Mouse (Mus musculus): ENCODE results near the gene Gm17693. TPM values are rescaled to one million over a fixed set of nuclear protein-coding genes. Genes with fewer than 3 reads are reported as not detected.
"Not testable (repeated sequence)": the region's sequence is repeated elsewhere in the genome, so short reads cannot be mapped to it uniquely, and the experiment has no call there.

The Gm17693 gene
- not detected in 2 replicates for polyA plus RNA-seq (2015; fragmentation: Nextera tagmentation; extraction: Ambion mirVana)

DNA sequence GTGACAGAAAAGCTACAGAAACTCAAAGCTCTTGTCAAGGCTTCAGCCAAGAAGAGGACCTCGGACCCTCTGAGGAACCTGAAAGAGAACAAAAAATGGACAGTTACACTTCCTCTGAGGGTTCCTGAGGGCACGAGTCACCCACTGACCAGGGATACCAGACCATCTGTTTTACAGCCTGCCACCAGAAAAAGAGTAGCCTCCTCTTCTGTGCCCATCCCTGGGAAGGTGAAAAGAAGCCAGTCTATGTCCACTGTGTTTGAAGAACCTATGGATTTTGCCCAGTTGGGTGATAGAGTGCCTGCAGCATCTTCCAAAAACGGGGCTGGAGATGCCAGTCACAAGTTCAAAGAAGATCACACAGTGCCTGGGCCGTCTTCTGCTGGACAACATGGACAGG lies at the start of gene Gm17693:
Gene Gm17693, plus strand, starts transcription at position 301 of the 400 bp plus-strand sequence.
- not testable (repeated sequence) for H3K4me2 ChIP-seq (ENCODE audit: low read length); ATAC-seq; H3K27me3 ChIP-seq (replicated peaks; ENCODE audit: control insufficient read depth, insufficient read depth, low read length); H3K27ac ChIP-seq (ENCODE audit: low read depth, low read length); H3K4me3 ChIP-seq (ENCODE audit: low read length); H3K9ac ChIP-seq (ENCODE audit: low read depth, low read length); H3K36me3 ChIP-seq (ENCODE audit: control insufficient read depth, insufficient read depth, low read length); H3K9me3 ChIP-seq (ENCODE audit: control insufficient read depth, low read length); H3K4me1 ChIP-seq (ENCODE audit: control insufficient read depth, insufficient read depth, low read depth, low read length)
- WGBS = no CpG with 5 or more reads among the region's 4 CpGs
